Mouse (Mus musculus) heart, embryonic 13.5 days (tissue): ENCODE measurements around the gene Tcf7l2. TPM values are rescaled to one million over a fixed set of nuclear protein-coding genes. Genes with fewer than 3 reads are reported as not detected.

Source experiments
- ATAC-seq: fragments of 200-750 bp; cut with Nextera tagmentation; 2 replicates; pipeline ENCODE4 v1.8.0; 2017; ENCODE audit warnings: moderate TSS enrichment; ENCODE audit not compliant: insufficient number of reproducible peaks, low FRiP score, low TSS enrichment; ENCODE audit errors: extremely low read depth
- H3K27ac ChIP-seq: fragments of 300-500 bp; sonication (generic); replicated peaks from 2 replicates; pipeline ENCODE4 v1.5.1; 2015; ENCODE audit warnings: moderate library complexity, mild to moderate bottlenecking, inconsistent platforms
- H3K27me3 ChIP-seq: fragments of 300-500 bp; sonication (generic); replicated peaks from 2 replicates; pipeline ENCODE4 v1.6.1; 2015; ENCODE audit warnings: mild to moderate bottlenecking, inconsistent platforms
- H3K36me3 ChIP-seq: fragments of 300-500 bp; sonication (generic); 2 replicates; pipeline ENCODE4 v1.6.1; 2015; ENCODE audit warnings: mild to moderate bottlenecking, inconsistent platforms
- H3K4me1 ChIP-seq: fragments of 300-500 bp; sonication (generic); 2 replicates; pipeline ENCODE4 v1.6.1; 2015; ENCODE audit warnings: inconsistent platforms
- H3K4me2 ChIP-seq: fragments of 300-500 bp; sonication (generic); 2 replicates; pipeline ENCODE4 v1.6.1; 2015; ENCODE audit warnings: inconsistent platforms, mild to moderate bottlenecking, moderate library complexity
- H3K4me3 ChIP-seq: fragments of 300-500 bp; sonication (generic); 2 replicates; pipeline ENCODE4 v1.5.1; 2015; ENCODE audit warnings: moderate library complexity, mild to moderate bottlenecking, inconsistent platforms
- H3K9ac ChIP-seq: fragments of 300-500 bp; sonication (generic); 2 replicates; pipeline ENCODE4 v1.6.1; 2015; ENCODE audit warnings: inconsistent platforms, mild to moderate bottlenecking, moderate library complexity
- H3K9me3 ChIP-seq: fragments of 300-500 bp; sonication (generic); 2 replicates; pipeline ENCODE4 v1.6.1; 2016; ENCODE audit warnings: inconsistent platforms
- WGBS: fragments of 180-500 bp; shearing (Covaris S2); methylation state at CpG from one replicate; pipeline ENCODE4 v1.1.7; 2015; ENCODE audit warnings: mixed read lengths; 5-methylcytosine and 5-hydroxymethylcytosine counted together
- polyA plus RNA-seq: library from polyadenylated mRNA; unstranded; fragments of >200 nt; fragmentation: Nextera tagmentation; extraction: Ambion mirVana; gene quantifications from 2 replicates; pipeline ENCODE4 v1.2.1, GENCODE M21; 2015

Gene Tcf7l2
- polyA plus RNA-seq, 1 experiment from 2014 or later = 42.6 TPM

GRCm38 (mm10) chr19:55833807-55834385 lies 92.3 kb downstream of the Tcf7l2 start:
- Histone ChIP-seq H3K27ac (no peak overlapping the region), H3K9ac (no peak overlapping the region), H3K36me3 (peaks cover 20% of the 10 kb centered on the region), H3K27me3 (no peaks in the 10 kb centered on the region), H3K4me3 (no peak overlapping the region), H3K4me2 (no peak overlapping the region), H3K9me3 (0 out of 2 replicates have a peak, but pooled peaks cover 3% of the 10 kb centered on the region), H3K4me1 (peaks cover 47% of the 10 kb centered on the region)
- ATAC-seq = no peak
- WGBS = 93% methylated on average over 4 of the region's 4 CpGs

GRCm38 (mm10) chr19:55836930-55837687 lies 95.5 kb downstream of the Tcf7l2 start:
- peaks cover 51% of the 10 kb centered on the region for H3K4me1 ChIP-seq
- no peak overlapping the region for H3K4me2 ChIP-seq

GRCm38 (mm10) chr19:55837924-55838323 lies 96.3 kb downstream of the Tcf7l2 start:
- peak overlapping the region; percentile 35; the same call in 1 of the 2 replicates for H3K4me2 ChIP-seq
- no peak overlapping the region for H3K4me3 ChIP-seq
- WGBS = 42% methylated on average over 9 of the region's 9 CpGs
- no peaks in the 10 kb centered on the region for H3K27me3 ChIP-seq
- peaks cover 16% of the 10 kb centered on the region for H3K36me3 ChIP-seq
- H3K9me3 ChIP-seq = 0 out of 2 replicates have a peak, but pooled peaks cover 3% of the 10 kb centered on the region
- H3K27ac ChIP-seq = peak overlapping the region; percentile 81
- no peak for ATAC-seq
- H3K9ac ChIP-seq = peak overlapping the region; percentile 45
- H3K4me1 ChIP-seq = peaks cover 57% of the 10 kb centered on the region

More at GRCm38 (mm10) chr19:55836930-55837687, 95.5 kb downstream of the Tcf7l2 start:
- Histone ChIP-seq H3K27ac (peak overlapping the region; percentile 81), H3K4me3 (no peak overlapping the region), H3K27me3 (no peaks in the 10 kb centered on the region), H3K9ac (no peak overlapping the region), H3K36me3 (peaks cover 20% of the 10 kb centered on the region), H3K9me3 (0 out of 2 replicates have a peak, but pooled peaks cover 3% of the 10 kb centered on the region)
- 74% methylated on average over 5 of the region's 5 CpGs for WGBS
- ATAC-seq = no peak

GRCm38 (mm10) chr19:55838389-55839035 lies 96.9 kb downstream of the Tcf7l2 start:
- H3K27me3 ChIP-seq = no peaks in the 10 kb centered on the region
- H3K27ac ChIP-seq = peak overlapping the region; percentile 81
- H3K9ac ChIP-seq = no peak overlapping the region
- H3K4me3 ChIP-seq = no peak overlapping the region
- peak overlapping the region; percentile 35 for H3K4me2 ChIP-seq
- peaks cover 62% of the 10 kb centered on the region for H3K4me1 ChIP-seq
- ATAC-seq = no peak
- WGBS = 50% methylated on average over 5 of the region's 5 CpGs
- H3K9me3 ChIP-seq = 0 out of 2 replicates have a peak, but pooled peaks cover 3% of the 10 kb centered on the region
- H3K36me3 ChIP-seq = peaks cover 11% of the 10 kb centered on the region

- Histone ChIP-seq H3K4me1 (peaks cover 68% of the 10 kb centered on the region), H3K36me3 (peaks cover 5% of the 10 kb centered on the region; the same call in 1 of the 2 replicates), H3K9me3 (no peaks in the 10 kb centered on the region), H3K4me2 (peak overlapping the region; percentile 14), H3K27ac (peak overlapping the region; percentile 81), H3K4me3 (no peak overlapping the region), H3K27me3 (no peaks in the 10 kb centered on the region), H3K9ac (no peak overlapping the region)
- 45% methylated on average over 10 of the region's 10 CpGs for WGBS
- ATAC-seq = no peak
These were observed 97.5 kb downstream of the Tcf7l2 start for GRCm38 (mm10) chr19:55839036-55839555.

- Histone ChIP-seq H3K4me2 (no peak overlapping the region), H3K36me3 (peaks cover 4% of the 10 kb centered on the region; the same call in 1 of the 2 replicates), H3K27ac (0 out of 2 replicates have a peak overlapping the region, but pooled peaks have one; percentile 56), H3K4me1 (peaks cover 74% of the 10 kb centered on the region), H3K9me3 (no peaks in the 10 kb centered on the region), H3K9ac (no peak overlapping the region), H3K4me3 (no peak overlapping the region), H3K27me3 (no peaks in the 10 kb centered on the region)
- WGBS = 67% methylated on average over 10 of the region's 10 CpGs
- ATAC-seq = no peak
These were observed 99.0 kb downstream of the Tcf7l2 start for GRCm38 (mm10) chr19:55840499-55841121.

- Histone ChIP-seq H3K36me3 (peaks cover 4% of the 10 kb centered on the region; the same call in 1 of the 2 replicates), H3K4me1 (peaks cover 85% of the 10 kb centered on the region), H3K27ac (peak overlapping the region; percentile 56), H3K4me2 (peak overlapping the region; percentile 47), H3K9me3 (no peaks in the 10 kb centered on the region), H3K27me3 (no peaks in the 10 kb centered on the region), H3K9ac (peak overlapping the region; percentile 41; the same call in 1 of the 2 replicates), H3K4me3 (no peak overlapping the region)
- 7% methylated on average over 7 of the region's 7 CpGs for WGBS
- ATAC-seq = no peak
These were observed 100.4 kb downstream of the Tcf7l2 start for GRCm38 (mm10) chr19:55842046-55842445.

GRCm38 (mm10) chr19:55843111-55843887 lies 101.7 kb downstream of the Tcf7l2 start:
- WGBS = 85% methylated on average over 11 of the region's 11 CpGs
- ATAC-seq = no peak
- Histone ChIP-seq H3K9ac (no peak overlapping the region), H3K4me2 (no peak overlapping the region), H3K4me1 (peaks cover 76% of the 10 kb centered on the region), H3K4me3 (no peak overlapping the region), H3K27me3 (no peaks in the 10 kb centered on the region), H3K27ac (no peak overlapping the region), H3K36me3 (peaks cover 4% of the 10 kb centered on the region; the same call in 1 of the 2 replicates), H3K9me3 (no peaks in the 10 kb centered on the region)

- Histone ChIP-seq H3K9me3 (no peaks in the 10 kb centered on the region), H3K27ac (no peak overlapping the region), H3K4me2 (no peak overlapping the region), H3K9ac (no peak overlapping the region), H3K36me3 (peaks cover 4% of the 10 kb centered on the region; the same call in 1 of the 2 replicates), H3K27me3 (no peaks in the 10 kb centered on the region), H3K4me3 (no peak overlapping the region), H3K4me1 (peaks cover 69% of the 10 kb centered on the region)
- ATAC-seq = no peak
- WGBS = 89% methylated on average over 2 of the region's 2 CpGs
These were observed 104.1 kb downstream of the Tcf7l2 start for GRCm38 (mm10) chr19:55845702-55846101.

GRCm38 (mm10) chr19:55846256-55846655 lies 104.6 kb downstream of the Tcf7l2 start:
- Histone ChIP-seq H3K27ac (no peak overlapping the region), H3K9ac (no peak overlapping the region), H3K4me3 (no peak overlapping the region), H3K4me2 (no peak overlapping the region), H3K27me3 (no peaks in the 10 kb centered on the region), H3K36me3 (peaks cover 4% of the 10 kb centered on the region; the same call in 1 of the 2 replicates), H3K4me1 (peaks cover 69% of the 10 kb centered on the region), H3K9me3 (no peaks in the 10 kb centered on the region)
- WGBS = 70% methylated on average over 6 of the region's 6 CpGs
- ATAC-seq = no peak
